Mouse (Mus musculus) CD4-positive, CD25-positive, alpha-beta regulatory T cell, adult 2 months (primary cell): Measurements from ENCODE around the gene Kyat3.
A peak's percentile ranks its signal among the peaks of the same experiment; 100 is the strongest.

Experiments used
- DNase-seq: peaks from one replicate; pipeline ENCODE4 v3.0.0-alpha.2; 2012; ENCODE audit warnings: low read depth, low spot score

Kyat3 gene

GRCm38 (mm10) chr3:142747673-142748072 is 46.8 kb downstream of the Kyat3 start:
- DNase-seq: no peak

GRCm38 (mm10) chr3:142749131-142749530 is 48.3 kb downstream of the Kyat3 start:
- DNase-seq: no peak

- no peak for DNase-seq
Measured at GRCm38 (mm10) chr3:142755132-142755867, 54.4 kb downstream of the Kyat3 start.

GRCm38 (mm10) chr3:142757841-142758240 is 57.0 kb downstream of the Kyat3 start:
- DNase-seq: no peak

- DNase-seq: no peak
Measured at GRCm38 (mm10) chr3:142758593-142758992, 57.7 kb downstream of the Kyat3 start.

GRCm38 (mm10) chr3:142760356-142760755 is 59.5 kb downstream of the Kyat3 start:
- no peak for DNase-seq

GRCm38 (mm10) chr3:142764995-142765777 is 64.3 kb downstream of the Kyat3 start, which contains the start of gene Gtf2b:
TSS of gene Gtf2b (plus strand) at chr3:142765045.
- peak; percentile 97 for DNase-seq

- no peak for DNase-seq
Measured at GRCm38 (mm10) chr3:142765778-142766165, 64.9 kb downstream of the Kyat3 start.

- DNase-seq: no peak
Measured at GRCm38 (mm10) chr3:142768498-142768897, 67.6 kb downstream of the Kyat3 start.

GRCm38 (mm10) chr3:142770518-142770917 is 69.7 kb downstream of the Kyat3 start:
- peak; percentile 6 for DNase-seq

- DNase-seq: no peak
Measured at GRCm38 (mm10) chr3:142773538-142774191, 72.8 kb downstream of the Kyat3 start.

- no peak for DNase-seq
Measured at GRCm38 (mm10) chr3:142777227-142777626, 76.4 kb downstream of the Kyat3 start.

GRCm38 (mm10) chr3:142786423-142787072 is 85.7 kb downstream of the Kyat3 start:
- DNase-seq: no peak

- DNase-seq: no peak
Measured at GRCm38 (mm10) chr3:142795587-142795986, 94.7 kb downstream of the Kyat3 start.
